Mouse (Mus musculus) spleen, postnatal 36 days (tissue): ENCODE results near the gene Mxd4.
A peak's percentile ranks its signal among the peaks of the same experiment; 100 is the strongest.

Source experiments
- DNase-seq, 2 experiments: peaks; one replicate each; pipeline ENCODE4 v3.0.0; 2022; ENCODE audit warnings: low spot score in 2 of 2, mixed read lengths in 1 of 2

Mxd4 gene

DNA sequence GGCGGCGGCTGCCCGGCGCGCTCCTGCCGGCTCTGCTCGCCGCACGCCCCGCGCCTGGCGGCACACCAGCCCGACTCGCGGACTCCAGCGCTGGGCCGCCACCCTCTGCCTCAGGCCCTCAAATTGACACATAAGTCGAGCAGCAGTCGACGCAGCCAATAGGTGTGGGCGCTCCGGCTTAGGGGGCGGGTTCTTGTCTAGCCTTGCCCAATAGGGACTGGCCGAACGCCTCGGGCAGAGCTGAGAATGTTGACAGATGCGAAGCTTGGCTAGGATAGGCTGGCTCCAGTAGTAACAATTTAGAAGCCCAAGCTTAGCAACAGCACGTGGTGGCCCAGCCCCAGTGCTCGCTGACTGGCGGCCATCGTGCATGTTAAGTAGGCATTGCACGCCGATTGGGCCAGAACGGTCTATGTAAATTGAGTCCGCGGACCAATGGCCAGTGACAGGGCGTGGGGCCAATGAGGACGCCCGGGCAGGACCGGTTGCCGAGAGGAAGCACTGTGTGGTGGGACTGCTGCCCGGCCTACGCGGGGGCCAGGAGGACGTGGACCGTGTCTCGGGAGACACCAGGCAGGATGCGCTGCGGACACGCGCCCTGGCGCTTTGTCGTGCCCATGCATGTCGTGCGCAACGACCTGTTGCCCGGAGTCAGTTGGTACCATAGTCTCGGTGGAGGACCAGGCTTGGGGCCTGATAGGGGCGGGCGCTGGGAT, at the start of gene Mxd4:
Gene Mxd4 (minus strand): TSS at position 120 of the 716 bp plus-strand sequence.
- DNase-seq = peak; percentile 98 to 99

DNA sequence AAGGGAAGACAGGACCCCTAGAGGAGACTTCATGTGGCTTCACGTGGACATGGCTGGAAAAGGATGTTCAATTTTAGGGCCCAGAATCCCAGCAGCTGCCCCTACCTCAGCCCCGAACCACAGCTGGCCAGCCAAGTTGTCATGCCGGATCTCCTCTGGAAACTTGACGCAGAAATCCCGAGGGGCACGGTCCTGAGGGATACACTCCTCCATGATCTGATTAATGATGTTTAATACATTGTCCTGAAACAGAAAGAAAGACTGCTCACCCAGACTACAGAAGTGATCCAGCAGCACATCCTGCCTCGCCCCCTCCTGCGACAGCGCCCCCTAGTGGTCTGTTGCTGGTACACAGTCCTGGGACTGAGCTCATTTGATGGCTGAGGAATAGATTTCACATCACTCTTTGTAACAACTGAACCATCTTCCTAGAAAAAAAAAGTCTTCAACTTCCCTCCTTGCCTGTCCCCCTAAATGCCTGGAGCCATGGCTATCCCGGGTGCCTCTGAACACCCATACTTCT, 48.4 kb upstream of the Mxd4 start:
- peak; percentile 45 to 50 for DNase-seq

DNA sequence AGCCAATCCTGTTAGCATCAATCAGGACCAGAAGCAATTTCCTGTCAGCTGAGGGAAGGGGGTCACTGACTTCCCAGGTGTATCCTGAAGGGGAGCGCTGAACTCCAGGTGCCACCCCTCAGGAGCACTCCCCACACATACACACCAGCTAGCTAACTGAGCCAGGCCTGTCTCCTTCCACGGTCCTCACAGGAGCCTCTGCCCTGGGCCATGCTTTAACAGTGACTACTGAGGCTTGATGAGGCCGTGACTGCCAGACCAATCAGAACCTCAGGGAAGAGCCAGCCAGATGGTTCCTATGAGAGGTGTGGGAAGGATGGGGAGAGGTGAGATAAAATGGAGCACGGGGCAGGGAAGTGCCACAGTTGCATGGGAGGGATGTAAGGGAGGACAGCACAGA, 47.5 kb upstream of the Mxd4 start:
- no peak for DNase-seq

DNA sequence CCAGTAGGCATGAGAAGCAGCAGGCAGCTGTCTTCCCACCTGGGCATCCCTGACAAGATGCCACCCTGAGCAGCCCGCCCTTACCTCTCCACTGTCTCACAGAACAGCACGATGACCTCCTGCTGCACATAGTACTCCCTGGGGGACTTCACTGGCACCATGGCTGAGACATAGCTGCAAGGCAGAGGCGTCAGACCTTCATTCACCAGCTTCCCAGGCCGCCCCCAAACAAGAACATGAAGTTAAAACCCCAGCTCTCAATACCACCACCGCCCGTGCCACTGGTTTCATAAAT, 45.6 kb upstream of the Mxd4 start:
- no peak for DNase-seq

DNA sequence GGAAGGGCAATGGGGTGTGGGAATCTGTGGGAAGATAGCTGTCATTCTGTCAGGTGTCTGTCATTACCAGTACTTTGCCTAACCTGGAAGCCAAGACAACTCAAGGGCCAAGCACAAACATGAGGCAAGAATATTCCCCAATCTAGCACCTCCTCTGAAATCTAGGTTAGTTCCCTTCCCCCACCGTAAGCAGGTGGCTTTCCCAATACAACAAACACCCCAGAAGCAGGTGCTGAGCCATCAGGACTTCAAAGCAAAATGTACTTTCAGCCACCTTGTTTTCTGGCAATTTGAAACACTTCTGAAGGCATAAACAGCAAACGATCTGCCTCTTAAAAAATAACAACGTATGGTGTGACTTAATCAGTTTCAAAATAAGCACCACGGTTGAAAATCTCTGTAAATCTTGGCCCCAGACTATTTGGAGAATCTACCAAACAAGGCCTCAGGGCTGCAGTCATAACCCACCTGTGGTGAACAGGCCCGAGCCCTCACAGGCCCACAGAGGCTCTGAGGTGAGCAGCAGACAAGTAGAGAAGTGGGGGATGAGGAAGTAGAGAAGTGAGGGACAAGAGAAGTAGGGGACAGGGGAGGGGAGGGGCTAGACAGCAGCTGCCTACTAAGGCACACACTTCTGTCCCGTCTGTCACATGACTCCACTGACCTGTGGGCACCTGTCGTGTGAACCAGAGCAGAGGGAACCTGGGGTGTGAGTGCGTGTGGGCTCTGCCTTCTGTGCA, 45.1 kb upstream of the Mxd4 start:
- peak; percentile 33 to 49 for DNase-seq

DNA sequence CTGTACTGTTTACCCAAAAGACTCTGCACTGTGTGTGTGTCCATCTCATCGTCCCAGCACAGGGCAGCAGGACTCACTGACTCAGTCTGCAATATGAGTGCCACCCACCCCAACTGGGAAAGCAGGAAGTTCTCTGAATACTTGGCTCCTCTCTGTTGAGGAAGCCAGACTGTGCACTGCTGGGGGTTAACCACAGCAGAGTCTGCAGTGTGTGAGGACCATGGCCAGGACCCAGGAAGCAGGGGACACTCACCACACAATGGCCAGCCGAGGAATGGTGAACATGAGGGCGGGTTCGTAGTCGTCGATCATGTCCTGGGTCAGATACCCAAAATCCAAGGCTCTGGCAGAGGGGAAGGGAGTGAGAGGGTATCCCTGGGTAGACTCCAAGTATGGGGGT, 44.4 kb upstream of the Mxd4 start:
- peak in 1 of 2 experiments; percentile 24 for DNase-seq

DNA sequence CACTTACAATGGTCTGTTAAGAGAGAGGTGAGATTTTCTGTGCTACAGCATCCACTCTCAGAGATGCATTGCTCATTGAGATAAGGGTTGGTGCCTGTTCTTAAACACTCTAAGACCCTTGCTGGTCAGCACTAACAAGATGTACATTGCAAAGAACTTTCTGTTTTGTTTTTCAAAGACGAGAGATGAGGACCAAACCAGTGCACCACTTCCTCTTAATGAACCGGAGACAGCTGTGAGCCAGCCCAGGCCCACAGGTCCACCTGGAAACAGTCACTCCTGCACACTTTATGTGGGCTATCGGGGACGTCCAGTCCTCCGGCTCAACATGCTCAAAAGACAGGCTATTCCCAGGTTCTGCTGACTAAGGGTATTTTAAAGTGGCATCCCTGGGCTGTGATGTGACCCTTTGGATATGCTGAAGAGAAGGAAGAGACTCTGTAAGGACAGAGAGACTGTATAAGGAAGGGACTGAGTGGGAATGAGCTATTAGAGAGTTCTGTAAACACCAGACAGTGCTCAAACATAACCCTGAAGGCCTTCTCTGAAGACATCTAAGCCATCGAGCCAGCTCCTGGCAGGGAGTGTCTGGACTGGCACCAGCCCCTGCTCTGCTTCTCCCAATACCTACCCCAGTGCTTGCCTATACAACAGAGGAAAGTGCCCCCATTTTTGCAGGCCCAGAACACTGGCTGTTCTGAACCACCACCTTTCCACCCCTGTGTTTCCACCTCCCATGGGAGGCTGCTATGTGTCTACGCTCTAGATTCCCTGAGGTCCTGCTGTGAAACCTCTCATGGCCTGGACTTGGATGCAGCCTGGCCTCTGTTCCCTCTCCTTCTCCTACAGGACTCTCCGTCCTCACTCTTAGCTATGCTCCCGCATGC, 43.3 kb upstream of the Mxd4 start:
- no peak for DNase-seq

DNA sequence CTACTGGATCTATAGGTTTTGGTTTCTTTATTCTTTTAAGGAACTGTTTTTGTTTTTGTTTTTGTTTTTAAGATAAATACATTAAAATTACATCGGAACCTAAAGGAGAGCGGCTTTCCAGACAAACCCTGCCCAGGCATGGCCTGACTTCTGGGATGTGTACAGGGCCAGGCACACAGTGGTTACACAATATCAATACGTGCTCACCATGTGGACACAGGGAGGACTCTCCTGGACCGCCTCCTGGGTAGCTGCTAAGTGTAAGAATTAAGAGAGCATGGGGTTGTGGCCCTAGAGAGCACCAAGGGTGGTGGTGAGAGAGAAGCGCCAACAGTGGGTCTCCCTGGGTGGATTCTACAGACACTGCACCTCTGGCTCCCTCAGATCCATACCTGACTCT, 42.0 kb upstream of the Mxd4 start:
- no peak for DNase-seq

DNA sequence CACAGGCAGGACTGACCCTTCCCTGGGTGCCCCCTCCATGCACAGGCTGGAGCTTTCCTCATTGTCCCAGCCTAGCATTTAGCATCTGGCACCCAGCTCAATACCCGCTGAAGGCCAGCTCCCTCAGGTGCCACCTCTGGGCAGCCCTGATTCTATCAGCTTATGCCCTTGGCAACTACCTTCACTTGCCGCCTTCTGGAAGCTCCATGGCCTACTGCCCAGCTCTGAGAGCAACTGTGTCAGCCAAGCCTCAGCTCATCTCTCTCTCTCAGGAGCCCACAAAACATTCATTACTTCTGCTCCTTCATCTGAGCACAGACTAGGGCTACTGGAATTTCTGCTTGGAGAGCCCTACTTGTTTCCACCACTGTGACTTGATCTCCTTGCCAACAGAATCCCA, 38.0 kb upstream of the Mxd4 start:
- no peak for DNase-seq

DNA sequence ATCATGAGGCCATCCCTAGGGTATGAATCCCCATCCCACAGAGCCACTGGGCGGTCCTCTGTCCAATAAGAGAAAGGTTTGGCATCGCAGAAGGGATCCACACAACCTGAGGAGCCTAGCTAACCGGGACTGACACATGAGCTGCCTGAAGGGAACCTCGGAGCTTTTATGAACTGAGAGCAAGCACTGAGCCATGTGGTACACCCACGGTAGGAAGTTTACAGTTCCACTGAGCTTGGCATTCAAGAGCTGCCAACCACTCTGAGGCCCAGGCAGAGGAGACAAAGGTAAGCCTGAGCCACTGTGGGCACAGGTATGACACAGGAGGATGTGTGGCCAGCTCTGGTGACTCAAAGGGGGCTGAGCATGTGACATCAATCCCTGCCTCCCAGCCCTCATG, 37.0 kb upstream of the Mxd4 start:
- no peak for DNase-seq

DNA sequence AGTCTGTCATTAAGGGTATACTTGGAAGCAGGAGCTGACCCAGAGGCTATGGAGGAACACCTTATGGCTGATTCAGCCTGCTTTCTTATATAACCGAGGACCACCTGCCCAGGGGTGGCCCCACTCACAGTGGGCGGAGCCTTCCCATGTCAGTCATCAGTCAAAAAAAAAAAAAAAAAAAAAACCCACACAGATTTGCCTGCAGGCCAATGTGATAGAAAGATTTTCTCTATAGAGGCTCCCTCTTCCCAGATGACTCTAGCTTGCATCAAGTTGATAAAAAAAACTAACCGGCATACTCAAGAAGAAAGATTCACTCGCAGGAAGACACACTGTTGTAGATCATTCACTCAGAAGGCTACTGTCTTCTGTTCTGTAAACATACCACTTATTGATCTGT, 32.5 kb upstream of the Mxd4 start:
- no peak for DNase-seq

DNA sequence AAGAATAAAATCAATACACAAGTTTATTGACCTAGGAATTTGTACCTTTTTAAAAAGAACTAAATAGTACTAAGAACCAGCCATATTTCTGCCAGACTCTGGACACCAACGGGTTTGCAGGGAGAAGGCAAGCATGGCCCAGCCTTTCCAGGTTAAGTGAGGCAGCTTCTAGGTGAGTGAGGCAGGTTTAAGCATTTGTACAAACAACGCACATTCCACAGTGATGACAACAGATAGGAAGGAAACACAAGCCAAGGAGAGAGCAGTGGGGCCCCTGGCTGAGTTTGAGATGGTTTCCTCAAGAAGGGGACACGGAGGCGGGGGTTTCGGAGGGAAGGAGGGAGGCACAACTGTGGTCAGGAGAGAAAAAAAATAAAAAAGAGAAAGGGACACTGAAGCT, 31.2 kb upstream of the Mxd4 start:
- no peak for DNase-seq

DNA sequence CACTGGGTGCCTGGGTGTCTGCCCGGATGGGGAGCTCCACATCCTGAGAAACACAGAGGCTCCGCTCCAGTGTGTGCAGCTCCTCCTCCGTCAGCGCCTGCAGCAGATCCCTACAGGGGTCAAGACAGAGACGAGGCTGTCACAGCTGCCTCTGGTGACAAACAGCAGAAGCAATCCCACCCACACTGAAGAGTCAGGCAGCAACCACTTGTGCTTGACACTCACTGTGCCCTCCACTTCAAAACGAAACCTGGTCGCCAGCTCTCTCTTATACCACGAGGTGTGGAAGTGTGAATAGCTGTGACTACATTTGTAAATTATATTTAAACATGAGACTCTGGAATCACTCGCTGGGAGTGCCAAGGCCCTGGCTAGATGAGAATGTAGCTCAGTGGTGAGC, 30.2 kb upstream of the Mxd4 start:
- no peak for DNase-seq

DNA sequence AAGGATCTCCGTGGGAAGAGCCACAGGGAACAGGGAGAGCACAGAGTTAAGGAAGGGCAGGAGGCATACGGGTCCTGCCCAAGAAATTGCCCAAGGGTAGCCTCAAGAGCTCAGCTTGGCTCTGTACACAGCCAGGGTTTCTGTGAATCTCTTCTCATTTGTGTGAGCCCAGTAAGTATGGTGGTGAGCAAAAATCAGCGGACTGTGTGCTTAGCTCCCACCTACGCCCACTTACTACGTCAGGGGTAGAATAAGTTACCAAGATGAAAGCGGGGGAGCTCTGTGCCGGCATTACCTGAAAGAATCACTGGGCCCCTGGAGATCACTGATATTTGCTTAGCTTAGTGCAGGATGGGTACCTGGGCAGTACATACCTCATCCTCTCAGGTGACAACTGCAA, 28.5 kb upstream of the Mxd4 start:
- no peak for DNase-seq

DNA sequence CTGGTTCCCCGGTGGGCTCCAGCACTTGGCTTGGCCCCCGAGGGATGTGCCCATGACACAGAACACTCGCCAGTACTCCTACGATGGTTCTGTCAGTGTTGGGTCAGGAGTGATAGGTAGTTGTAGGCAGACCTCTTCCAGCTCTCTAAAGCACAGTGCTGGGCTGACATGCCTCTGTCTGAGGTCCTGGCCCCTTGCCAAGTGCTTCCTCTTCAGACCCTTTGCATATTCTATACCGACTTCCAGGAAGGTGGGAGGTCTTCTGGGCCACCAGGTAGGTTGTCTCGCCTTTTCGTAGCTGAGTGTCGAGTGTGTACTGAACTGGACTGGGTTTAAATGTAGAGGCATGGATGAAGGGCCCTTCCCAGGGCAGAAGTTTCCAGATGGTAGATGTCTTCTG, 26.1 kb upstream of the Mxd4 start:
- DNase-seq = no peak

DNA sequence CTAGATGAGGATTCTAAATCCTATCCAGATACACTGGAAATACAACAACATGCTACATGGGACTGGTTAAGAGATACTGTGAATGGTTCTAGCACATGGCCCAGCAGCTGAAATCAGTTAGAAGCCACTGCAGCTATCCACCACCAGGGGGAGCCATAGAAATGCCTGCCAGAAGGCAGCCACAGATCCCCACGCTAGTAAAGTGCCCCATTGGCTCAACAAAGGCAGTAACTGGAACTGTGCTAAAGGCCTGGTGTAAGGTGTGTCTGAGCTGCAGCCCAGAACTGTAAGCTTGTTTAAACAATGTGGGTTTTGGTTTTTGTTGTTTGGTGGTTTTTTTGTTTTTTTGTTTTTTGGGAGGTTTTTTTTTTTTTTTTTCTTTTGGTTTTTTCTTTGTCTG, 22.8 kb upstream of the Mxd4 start:
- DNase-seq = peak; percentile 62 to 68

DNA sequence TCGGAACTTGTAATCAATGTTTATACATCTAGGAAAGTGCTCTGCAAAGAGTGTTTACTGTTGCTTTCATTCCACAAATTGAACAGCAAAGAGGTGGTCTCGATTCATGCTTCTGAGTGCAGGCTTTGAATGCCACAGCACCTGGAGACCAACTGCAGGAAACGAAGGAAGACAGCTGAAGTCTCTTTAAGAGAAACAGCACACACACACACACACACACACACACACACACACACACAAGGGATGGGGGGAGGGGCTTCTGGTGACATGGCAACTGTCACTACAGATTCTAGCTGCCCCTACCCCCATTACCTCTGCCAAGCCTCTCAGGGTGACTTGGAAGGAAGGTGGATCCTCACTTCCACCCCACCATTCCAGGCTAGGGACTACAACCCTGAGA, 20.0 kb upstream of the Mxd4 start:
- no peak for DNase-seq

DNA sequence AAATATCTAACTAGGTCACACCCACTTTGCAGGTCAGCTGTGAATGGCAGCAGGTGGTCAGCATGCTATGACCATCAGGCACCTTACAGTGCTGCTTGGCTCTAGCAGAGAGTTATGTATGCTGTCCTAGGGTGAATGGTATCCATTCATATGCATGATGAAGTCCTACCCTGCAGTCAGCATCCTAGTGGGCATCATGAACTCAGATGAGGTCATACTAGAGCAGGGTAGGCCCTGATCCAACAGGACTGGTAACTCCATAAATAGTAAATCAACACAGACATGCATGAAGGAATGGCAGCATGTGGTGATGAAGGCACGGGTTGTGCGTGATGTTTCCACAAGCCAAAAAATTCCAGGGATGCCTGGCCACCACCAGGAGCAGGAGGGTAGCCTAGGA, 18.3 kb upstream of the Mxd4 start:
- no peak for DNase-seq

DNA sequence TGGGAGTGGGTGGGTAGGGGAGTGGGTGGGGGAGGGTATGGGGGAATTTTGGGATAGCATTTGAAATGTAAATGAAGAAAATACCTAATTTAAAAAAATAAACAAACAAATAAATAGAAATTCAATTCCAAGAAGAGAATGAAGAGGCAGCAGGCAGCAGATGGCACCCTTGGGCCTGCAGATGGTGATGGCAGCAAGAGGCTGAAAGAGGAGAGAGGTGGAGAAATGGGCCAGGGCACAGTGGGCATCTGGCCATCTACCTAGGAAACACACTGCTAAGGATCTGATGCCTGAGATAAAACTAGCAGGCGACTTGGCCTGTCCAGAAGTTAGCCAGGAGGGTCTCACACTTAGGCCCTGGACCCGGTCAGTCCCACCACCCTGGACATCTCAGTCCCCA, 17.4 kb upstream of the Mxd4 start:
- DNase-seq = no peak

DNA sequence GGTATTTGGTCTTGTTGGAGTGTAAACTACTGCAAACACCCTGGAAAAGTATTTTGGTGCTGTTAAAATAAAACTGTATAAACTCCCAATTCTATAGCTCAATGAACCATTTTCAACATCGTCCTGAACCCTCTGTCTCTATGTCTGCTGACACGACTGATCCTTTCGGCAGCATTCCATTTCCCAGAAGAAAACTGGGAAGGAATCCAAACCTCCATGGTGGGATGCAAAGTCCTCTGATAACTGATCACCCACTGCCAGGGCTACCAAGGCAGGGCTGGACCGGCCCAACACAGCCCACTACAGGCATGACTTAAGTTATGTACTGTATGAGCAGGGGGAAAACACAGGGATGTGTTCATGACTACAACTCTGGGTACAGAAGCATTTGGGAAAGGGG, 14.5 kb upstream of the Mxd4 start:
- DNase-seq = no peak

DNA sequence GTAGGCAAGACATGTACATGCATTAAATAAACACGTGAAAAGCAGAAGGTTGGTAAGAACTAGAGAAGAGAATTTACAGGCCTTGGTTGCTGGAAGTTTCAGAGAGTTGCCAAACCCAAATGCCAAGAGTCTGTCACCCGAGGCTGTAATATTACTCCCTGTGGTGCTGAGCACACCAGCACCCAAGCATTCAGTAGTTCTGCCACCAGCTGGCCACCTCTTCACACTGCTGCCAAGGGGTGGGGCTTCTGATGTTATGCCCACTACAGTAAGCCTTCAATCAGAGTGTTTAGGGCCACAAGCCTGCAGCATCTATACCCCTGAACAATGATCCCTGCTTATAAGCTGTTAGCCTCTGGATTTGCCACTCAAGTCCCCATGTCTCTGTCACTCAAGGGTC, 13.9 kb upstream of the Mxd4 start:
- DNase-seq = peak in 1 of 2 experiments; percentile 34

DNA sequence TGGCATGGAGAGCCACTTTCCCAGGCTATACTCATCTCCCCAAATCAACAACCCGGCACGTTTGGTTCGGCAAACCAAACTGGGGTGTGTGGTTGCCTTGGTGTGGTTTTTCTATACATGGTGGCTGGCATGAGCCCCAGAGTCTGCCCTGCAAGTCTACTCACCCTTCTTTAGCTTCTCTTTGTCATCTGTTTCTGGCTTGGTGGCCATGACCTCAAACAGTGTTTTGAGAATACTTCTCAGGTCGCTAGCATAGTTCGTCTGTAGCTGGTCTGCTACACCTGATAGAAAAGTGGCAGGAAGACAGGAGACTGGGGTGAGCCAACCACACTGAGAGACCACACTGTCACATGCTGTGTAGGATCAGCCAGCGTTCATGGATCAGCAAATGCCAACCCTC, 11.1 kb upstream of the Mxd4 start:
- peak in 1 of 2 experiments; percentile 29 for DNase-seq

DNA sequence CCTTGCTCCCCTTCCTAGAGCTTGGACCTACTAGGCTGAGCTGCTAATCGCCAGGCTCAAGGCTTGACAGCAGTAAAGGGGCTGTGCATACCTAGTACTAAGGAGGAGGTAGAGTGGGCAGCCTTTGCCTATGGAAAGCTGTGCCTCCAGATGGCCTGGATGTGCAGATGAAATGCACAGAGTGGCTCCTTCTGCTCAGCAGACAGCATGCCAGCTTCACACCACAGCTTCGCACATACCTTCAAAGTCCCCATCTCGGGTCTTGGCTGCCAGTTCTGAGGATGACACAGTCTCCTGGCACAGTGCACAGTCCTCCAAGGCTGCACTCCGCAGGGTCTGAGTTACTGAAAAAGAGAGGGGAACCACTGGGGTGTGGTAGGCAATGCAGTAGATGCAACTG, 9.7 kb upstream of the Mxd4 start:
- no peak for DNase-seq
